In genomic region chr4:57268330-57268729, GRCm38 (mm10) we compare ENCODE assay signal across 22 mouse cellular contexts. TPM values are rescaled to one million over a fixed set of nuclear protein-coding genes. Genes with fewer than 3 reads are reported as not detected.
A peak's percentile ranks its signal among the peaks of the same experiment; 100 is the strongest.
DNase-seq lines count a peak whose midpoint lies in the region; TF ChIP-seq lines count a peak whose summit lies in the region.
"Had no signal": no experiment of that assay in that cellular context is flagged by ENCODE, and none has a peak within 500 bp of the region (broad histone marks: within the 10 kb centered on the region; RNA-seq: fewer than 3 reads in every experiment).

No protein-coding gene starts in this region.

- H3K27ac ChIP-seq in olfactory bulb, adult 2 months (ENCODE audit: insufficient read depth, low read depth, low read length) = 0 out of 2 replicates have a peak overlapping the region, but pooled peaks have one; percentile 44
- H3K27ac ChIP-seq: embryonic facial prominence, embryonic 12.5 days; embryonic facial prominence, embryonic 15.5 days; heart, embryonic 15.5 days; hindbrain, embryonic 10.5 days; hindbrain, embryonic 13.5 days; intestine, embryonic 15.5 days had no signal

- no peak for TF ChIP-seq CTCF in olfactory bulb, adult 2 months (IDR thresholded peaks at IDR 0.05; ENCODE audit: insufficient read depth, low read depth, low read length)

- DNase-seq in adrenal gland, adult 2 months = peak; percentile 28
- no peak for DNase-seq in adrenal gland, postnatal 4 days (ENCODE audit: low spot score in 2 of 2)
- peak; percentile 96 for DNase-seq in heart, adult 11 months
- DNase-seq in heart, postnatal 4 days = no peak
- peak; percentile 22 to 32 for DNase-seq in heart, postnatal 14 days
- no peak for DNase-seq in heart, postnatal 36 days
- DNase-seq: adrenal gland, postnatal 25 days; B cell, adult 2 months; cerebellum, adult 9-11 months; forebrain, postnatal 0 days; gastrocnemius, postnatal 36 days; kidney, adult 11 months; kidney, adult 8-10 months had no signal

- WGBS in olfactory bulb, adult 2 months = 90% methylated on average over 8 of the region's 8 CpGs

- intact Hi-C loops in heart, postnatal 14 days (cut with DNase I) = no loop called here
- intact Hi-C loops in heart, postnatal 36 days (cut with DNase I) = no loop called here

- H3K4me3 ChIP-seq in olfactory bulb, adult 2 months (ENCODE audit: insufficient read depth, low read depth, low read length) = no peak overlapping the region
- H3K4me3 ChIP-seq: embryonic facial prominence, embryonic 12.5 days; embryonic facial prominence, embryonic 15.5 days; heart, embryonic 12.5 days; heart, embryonic 15.5 days; hindbrain, embryonic 10.5 days; hindbrain, embryonic 13.5 days; intestine, embryonic 15.5 days had no signal

- no peak for TF ChIP-seq POLR2A in olfactory bulb, adult 2 months (IDR thresholded peaks at IDR 0.05; ENCODE audit: insufficient read depth, low read depth, low read length)

- peaks cover 15% of the 10 kb centered on the region for H3K4me1 ChIP-seq in olfactory bulb, adult 2 months (ENCODE audit: control insufficient read depth, insufficient read depth, low read length)
- H3K4me1 ChIP-seq: embryonic facial prominence, embryonic 15.5 days; intestine, embryonic 15.5 days had no signal

RNA-seq across cellular contexts. Expression of gene Ptpn3, which starts 33.3 kb away (rescaled TPM):
- 10 to 100 TPM; 24.2 to 36.4 TPM for total RNA-seq in adrenal gland, adult 2 months (2021)
- polyA plus RNA-seq in adrenal gland, adult 2 months (2012; rRNA removed) = 5.3 and 9.0 TPM in 2 replicates
- 10 to 100 TPM; 29.0 to 34.7 TPM for total RNA-seq in adrenal gland, postnatal 4 days (2021)
- 10 to 100 TPM; 12.9 to 14.5 TPM for total RNA-seq in heart, postnatal 4 days (2021)
- 10 to 100 TPM; 34.3 to 34.8 TPM for total RNA-seq in heart, postnatal 14 days (2021)
- 10 to 100 TPM; 38.6 to 47.2 TPM for total RNA-seq in heart, postnatal 36 days (2021)
- polyA plus RNA-seq in olfactory bulb, adult 2 months (2012; ENCODE audit: insufficient read depth, insufficient read length, low replicate concordance, missing spikeins) = not detected in 2 replicates
- polyA plus RNA-seq: G1E had no signal

Comparison
In these comparisons a context has a peak if more than half of its experiments do, and no peak if none do; other contexts are left out.
1. DNase-seq: peak in adrenal gland, adult 2 months (single experiment), heart, adult 11 months (single experiment) and heart, postnatal 14 days (2 of 2); none in adrenal gland, postnatal 4 days (0 of 2), heart, postnatal 4 days (single experiment) and heart, postnatal 36 days (0 of 2).